Mouse (Mus musculus): ENCODE measurements at regions not wholly inside any gene's neighbourhood (a gene's known extent, or its start where the extent isn't known, plus 50 kb on each side); places are given as distances from the start of the nearest gene placed in this dataset.

GRCm38 (mm10) chr1:88752332-88752731 is 50.3 kb upstream of the Arl4c start:
- Histone ChIP-seq H3K27me3 (replicated peaks; ENCODE audit: control insufficient read depth, insufficient read depth, low read length) (no peaks in the 10 kb centered on the region), H3K4me2 (no peak overlapping the region), H3K4me3 (ENCODE audit: low read depth, low read length) (no peak overlapping the region), H3K9me3 (ENCODE audit: control insufficient read depth, low read length) (no peaks in the 10 kb centered on the region), H3K9ac (ENCODE audit: low read depth, low read length) (no peak overlapping the region), H3K4me1 (replicated peaks; ENCODE audit: control insufficient read depth, insufficient read depth, low read length) (no peaks in the 10 kb centered on the region), H3K27ac (ENCODE audit: low read depth, low read length) (no peak overlapping the region), H3K36me3 (ENCODE audit: control insufficient read depth, insufficient read depth, low read length) (no peaks in the 10 kb centered on the region)
- 18% methylated on average over 5 of the region's 5 CpGs for WGBS
- no peak for DNase-seq (ENCODE audit: low spot score)
- no peak for ATAC-seq (replicated peaks; ENCODE audit: low FRiP score)

- no peak overlapping the region for H3K27ac ChIP-seq (ENCODE audit: low read depth, low read length)
Observed at GRCm38 (mm10) chr1:88756658-88757057, 54.6 kb upstream of the Arl4c start.

GRCm38 (mm10) chr1:88757162-88757561 is 55.1 kb upstream of the Arl4c start:
- Histone ChIP-seq H3K4me2 (no peak overlapping the region), H3K9me3 (ENCODE audit: control insufficient read depth, low read length) (no peaks in the 10 kb centered on the region), H3K36me3 (ENCODE audit: control insufficient read depth, insufficient read depth, low read length) (no peaks in the 10 kb centered on the region), H3K4me3 (ENCODE audit: low read depth, low read length) (no peak overlapping the region), H3K27ac (ENCODE audit: low read depth, low read length) (no peak overlapping the region), H3K27me3 (replicated peaks; ENCODE audit: control insufficient read depth, insufficient read depth, low read length) (no peaks in the 10 kb centered on the region), H3K9ac (ENCODE audit: low read depth, low read length) (no peak overlapping the region), H3K4me1 (replicated peaks; ENCODE audit: control insufficient read depth, insufficient read depth, low read length) (no peaks in the 10 kb centered on the region)
- WGBS, result 77% methylated on average over 7 of the region's 7 CpGs
- DNase-seq (ENCODE audit: low spot score) (no peak), ATAC-seq (replicated peaks; ENCODE audit: low FRiP score) (no peak)

More at GRCm38 (mm10) chr1:88756658-88757057, 54.6 kb upstream of the Arl4c start:
- H3K4me2 ChIP-seq, result no peak overlapping the region
- WGBS, result 75% methylated on average over 7 of the region's 7 CpGs
- no peaks in the 10 kb centered on the region for H3K4me1 ChIP-seq (replicated peaks; ENCODE audit: control insufficient read depth, insufficient read depth, low read length)
- H3K36me3 ChIP-seq (ENCODE audit: control insufficient read depth, insufficient read depth, low read length), result no peaks in the 10 kb centered on the region
- DNase-seq (ENCODE audit: low spot score) (peak; percentile 45), ATAC-seq (replicated peaks; ENCODE audit: low FRiP score) (no peak)
- no peak overlapping the region for H3K4me3 ChIP-seq (ENCODE audit: low read depth, low read length)
- no peak overlapping the region for H3K9ac ChIP-seq (ENCODE audit: low read depth, low read length)
- H3K27me3 ChIP-seq (replicated peaks; ENCODE audit: control insufficient read depth, insufficient read depth, low read length), result no peaks in the 10 kb centered on the region
- no peaks in the 10 kb centered on the region for H3K9me3 ChIP-seq (ENCODE audit: control insufficient read depth, low read length)

- 30% methylated on average over 3 of the region's 3 CpGs for WGBS
- Histone ChIP-seq H3K9me3 (ENCODE audit: control insufficient read depth, low read length) (no peaks in the 10 kb centered on the region), H3K36me3 (ENCODE audit: control insufficient read depth, insufficient read depth, low read length) (no peaks in the 10 kb centered on the region), H3K9ac (ENCODE audit: low read depth, low read length) (no peak overlapping the region), H3K4me1 (replicated peaks; ENCODE audit: control insufficient read depth, insufficient read depth, low read length) (no peaks in the 10 kb centered on the region), H3K27ac (ENCODE audit: low read depth, low read length) (no peak overlapping the region), H3K4me2 (no peak overlapping the region), H3K4me3 (ENCODE audit: low read depth, low read length) (no peak overlapping the region), H3K27me3 (replicated peaks; ENCODE audit: control insufficient read depth, insufficient read depth, low read length) (no peaks in the 10 kb centered on the region)
- DNase-seq (ENCODE audit: low spot score), result no peak
- ATAC-seq (replicated peaks; ENCODE audit: low FRiP score), result no peak
Observed at GRCm38 (mm10) chr1:88757746-88758145, 55.7 kb upstream of the Arl4c start.

GRCm38 (mm10) chr1:88760643-88761042 is 58.6 kb upstream of the Arl4c start:
- Histone ChIP-seq H3K27me3 (replicated peaks; ENCODE audit: control insufficient read depth, insufficient read depth, low read length) (no peaks in the 10 kb centered on the region), H3K9ac (ENCODE audit: low read depth, low read length) (no peak overlapping the region), H3K4me1 (replicated peaks; ENCODE audit: control insufficient read depth, insufficient read depth, low read length) (no peaks in the 10 kb centered on the region), H3K4me2 (no peak overlapping the region), H3K4me3 (ENCODE audit: low read depth, low read length) (no peak overlapping the region), H3K27ac (ENCODE audit: low read depth, low read length) (no peak overlapping the region), H3K36me3 (ENCODE audit: control insufficient read depth, insufficient read depth, low read length) (no peaks in the 10 kb centered on the region), H3K9me3 (ENCODE audit: control insufficient read depth, low read length) (no peaks in the 10 kb centered on the region)
- 0 out of 2 replicates have a peak, but pooled peaks have one; percentile 36 for ATAC-seq (replicated peaks; ENCODE audit: low FRiP score)
- WGBS, result 46% methylated on average over 11 of the region's 11 CpGs
- no peak for DNase-seq (ENCODE audit: low spot score)

GRCm38 (mm10) chr1:88761121-88761520 is 59.1 kb upstream of the Arl4c start:
- ATAC-seq (replicated peaks; ENCODE audit: low FRiP score), result no peak
- Histone ChIP-seq H3K36me3 (ENCODE audit: control insufficient read depth, insufficient read depth, low read length) (no peaks in the 10 kb centered on the region), H3K4me2 (no peak overlapping the region), H3K4me1 (replicated peaks; ENCODE audit: control insufficient read depth, insufficient read depth, low read length) (no peaks in the 10 kb centered on the region), H3K9me3 (ENCODE audit: control insufficient read depth, low read length) (no peaks in the 10 kb centered on the region), H3K4me3 (ENCODE audit: low read depth, low read length) (no peak overlapping the region), H3K9ac (ENCODE audit: low read depth, low read length) (no peak overlapping the region), H3K27ac (ENCODE audit: low read depth, low read length) (no peak overlapping the region), H3K27me3 (replicated peaks; ENCODE audit: control insufficient read depth, insufficient read depth, low read length) (no peaks in the 10 kb centered on the region)
- no peak for DNase-seq (ENCODE audit: low spot score)
- WGBS, result 64% methylated on average over 6 of the region's 6 CpGs

- ATAC-seq (replicated peaks; ENCODE audit: low FRiP score), result no peak
- whole genome bisulfite sequencing, result 56% methylated on average over 6 of the region's 6 CpGs
- no peak overlapping the region for H3K4me3 ChIP-seq (ENCODE audit: low read depth, low read length)
Observed at GRCm38 (mm10) chr1:88763725-88764364, 61.8 kb upstream of the Arl4c start.

GRCm38 (mm10) chr1:88764478-88764877 is 62.5 kb upstream of the Arl4c start:
- WGBS, result 84% methylated on average over 1 of the region's 1 CpGs
- no peaks in the 10 kb centered on the region for H3K4me1 ChIP-seq (replicated peaks; ENCODE audit: control insufficient read depth, insufficient read depth, low read length)

More at GRCm38 (mm10) chr1:88763725-88764364, 61.8 kb upstream of the Arl4c start:
- no peak for DNase-seq (ENCODE audit: low spot score)
- no peaks in the 10 kb centered on the region for H3K4me1 ChIP-seq (replicated peaks; ENCODE audit: control insufficient read depth, insufficient read depth, low read length)
- H3K4me2 ChIP-seq, result no peak overlapping the region
- no peak overlapping the region for H3K9ac ChIP-seq (ENCODE audit: low read depth, low read length)
- H3K9me3 ChIP-seq (ENCODE audit: control insufficient read depth, low read length), result no peaks in the 10 kb centered on the region
- no peaks in the 10 kb centered on the region for H3K36me3 ChIP-seq (ENCODE audit: control insufficient read depth, insufficient read depth, low read length)
- no peaks in the 10 kb centered on the region for H3K27me3 ChIP-seq (replicated peaks; ENCODE audit: control insufficient read depth, insufficient read depth, low read length)
- no peak overlapping the region for H3K27ac ChIP-seq (ENCODE audit: low read depth, low read length)

GRCm38 (mm10) chr1:88777009-88777408 is 75.0 kb upstream of the Arl4c start:
- H3K4me2 ChIP-seq, result no peak overlapping the region
- H3K4me1 ChIP-seq (replicated peaks; ENCODE audit: control insufficient read depth, insufficient read depth, low read length), result no peaks in the 10 kb centered on the region; the same call in 1 of the 2 replicates
- no peaks in the 10 kb centered on the region for H3K36me3 ChIP-seq (ENCODE audit: control insufficient read depth, insufficient read depth, low read length)
- WGBS, result 92% methylated on average over 5 of the region's 5 CpGs
- no peaks in the 10 kb centered on the region for H3K9me3 ChIP-seq (ENCODE audit: control insufficient read depth, low read length)
- no peak for ATAC-seq (replicated peaks; ENCODE audit: low FRiP score)
- no peak overlapping the region for H3K27ac ChIP-seq (ENCODE audit: low read depth, low read length)
- no peak overlapping the region for H3K4me3 ChIP-seq (ENCODE audit: low read depth, low read length)
- DNase-seq (ENCODE audit: low spot score), result no peak
- H3K27me3 ChIP-seq (replicated peaks; ENCODE audit: control insufficient read depth, insufficient read depth, low read length), result no peaks in the 10 kb centered on the region
- no peak overlapping the region for H3K9ac ChIP-seq (ENCODE audit: low read depth, low read length)

More at GRCm38 (mm10) chr1:88764478-88764877, 62.5 kb upstream of the Arl4c start:
- Histone ChIP-seq H3K4me3 (ENCODE audit: low read depth, low read length) (no peak overlapping the region), H3K4me2 (no peak overlapping the region), H3K9me3 (ENCODE audit: control insufficient read depth, low read length) (no peaks in the 10 kb centered on the region), H3K36me3 (ENCODE audit: control insufficient read depth, insufficient read depth, low read length) (no peaks in the 10 kb centered on the region), H3K9ac (ENCODE audit: low read depth, low read length) (no peak overlapping the region), H3K27me3 (replicated peaks; ENCODE audit: control insufficient read depth, insufficient read depth, low read length) (no peaks in the 10 kb centered on the region), H3K27ac (ENCODE audit: low read depth, low read length) (no peak overlapping the region)
- DNase-seq (ENCODE audit: low spot score) (no peak), ATAC-seq (replicated peaks; ENCODE audit: low FRiP score) (no peak)

All from liver, embryonic 11.5 days (tissue).